Mouse (Mus musculus): ENCODE measurements around the gene Usp39. TPM values are rescaled to one million over a fixed set of nuclear protein-coding genes. Genes with fewer than 3 reads are reported as not detected.

Usp39 gene
- polyA plus RNA-seq, 1 experiment from 2014 or later = 16.0 TPM

GRCm38 (mm10) chr6:72388791-72389329, 43.9 kb upstream of the Usp39 start:
- TF ChIP-seq CTCF (IDR thresholded peaks at IDR 0.05; ENCODE audit: low read depth) = no peak
- Histone ChIP-seq H3K4me2 (replicated peaks; ENCODE audit: low read depth) (peak overlapping the region; percentile 78), H3K9me3 (ENCODE audit: control insufficient read depth) (no peaks in the 10 kb centered on the region), H3K9ac (ENCODE audit: low read depth, low read length) (peak overlapping the region; percentile 91; the same call in 1 of the 2 replicates), H3K4me1 (replicated peaks; ENCODE audit: control insufficient read depth, insufficient read depth, low read length) (peaks cover 5% of the 10 kb centered on the region; the same call in 1 of the 2 replicates), H3K27me3 (replicated peaks; ENCODE audit: control insufficient read depth, insufficient read depth, low read length) (no peaks in the 10 kb centered on the region), H3K27ac (ENCODE audit: low read depth, low read length) (peak overlapping the region; percentile 99; the same call in 1 of the 2 replicates), H3K4me3 (ENCODE audit: low read depth, low read length) (peak overlapping the region; percentile 64), H3K36me3 (ENCODE audit: control insufficient read depth, insufficient read depth) (peaks cover 39% of the 10 kb centered on the region)
- WGBS = 74% methylated on average over 6 of the region's 6 CpGs
- ATAC-seq = no peak

- Histone ChIP-seq H3K4me2 (replicated peaks; ENCODE audit: low read depth) (peak overlapping the region; percentile 78), H3K27me3 (replicated peaks; ENCODE audit: control insufficient read depth, insufficient read depth, low read length) (no peaks in the 10 kb centered on the region), H3K36me3 (ENCODE audit: control insufficient read depth, insufficient read depth) (peaks cover 40% of the 10 kb centered on the region), H3K9ac (ENCODE audit: low read depth, low read length) (no peak overlapping the region), H3K4me1 (replicated peaks; ENCODE audit: control insufficient read depth, insufficient read depth, low read length) (peaks cover 5% of the 10 kb centered on the region; the same call in 1 of the 2 replicates), H3K9me3 (ENCODE audit: control insufficient read depth) (no peaks in the 10 kb centered on the region), H3K27ac (ENCODE audit: low read depth, low read length) (no peak overlapping the region), H3K4me3 (ENCODE audit: low read depth, low read length) (no peak overlapping the region)
- TF ChIP-seq CTCF (IDR thresholded peaks at IDR 0.05; ENCODE audit: low read depth) = no peak
- 62% methylated on average over 10 of the region's 10 CpGs for WGBS
- no peak for ATAC-seq
Observed at GRCm38 (mm10) chr6:72388266-72388665, 43.3 kb upstream of the Usp39 start.

GRCm38 (mm10) chr6:72387816-72388215, 42.8 kb upstream of the Usp39 start:
- Histone ChIP-seq H3K27ac (ENCODE audit: low read depth, low read length) (no peak overlapping the region), H3K27me3 (replicated peaks; ENCODE audit: control insufficient read depth, insufficient read depth, low read length) (no peaks in the 10 kb centered on the region), H3K9me3 (ENCODE audit: control insufficient read depth) (no peaks in the 10 kb centered on the region), H3K4me3 (ENCODE audit: low read depth, low read length) (no peak overlapping the region), H3K4me1 (replicated peaks; ENCODE audit: control insufficient read depth, insufficient read depth, low read length) (peaks cover 5% of the 10 kb centered on the region; the same call in 1 of the 2 replicates), H3K36me3 (ENCODE audit: control insufficient read depth, insufficient read depth) (peaks cover 40% of the 10 kb centered on the region), H3K9ac (ENCODE audit: low read depth, low read length) (no peak overlapping the region), H3K4me2 (replicated peaks; ENCODE audit: low read depth) (no peak overlapping the region)
- WGBS = 96% methylated on average over 3 of the region's 3 CpGs
- no peak for TF ChIP-seq CTCF (IDR thresholded peaks at IDR 0.05; ENCODE audit: low read depth)
- ATAC-seq = no peak

- ATAC-seq = no peak
- H3K27ac ChIP-seq (ENCODE audit: low read depth, low read length) = no peak overlapping the region
- peaks cover 40% of the 10 kb centered on the region for H3K36me3 ChIP-seq (ENCODE audit: control insufficient read depth, insufficient read depth)
- TF ChIP-seq CTCF (IDR thresholded peaks at IDR 0.05; ENCODE audit: low read depth) = no peak
- WGBS = 97% methylated on average over 2 of the region's 2 CpGs
- H3K4me2 ChIP-seq (replicated peaks; ENCODE audit: low read depth) = no peak overlapping the region
- H3K9me3 ChIP-seq (ENCODE audit: control insufficient read depth) = no peaks in the 10 kb centered on the region
- no peak overlapping the region for H3K9ac ChIP-seq (ENCODE audit: low read depth, low read length)
- H3K27me3 ChIP-seq (replicated peaks; ENCODE audit: control insufficient read depth, insufficient read depth, low read length) = no peaks in the 10 kb centered on the region
- H3K4me1 ChIP-seq (replicated peaks; ENCODE audit: control insufficient read depth, insufficient read depth, low read length) = peaks cover 5% of the 10 kb centered on the region; the same call in 1 of the 2 replicates
- no peak overlapping the region for H3K4me3 ChIP-seq (ENCODE audit: low read depth, low read length)
Observed at GRCm38 (mm10) chr6:72386561-72386960, 41.6 kb upstream of the Usp39 start.

- no peak for TF ChIP-seq CTCF (IDR thresholded peaks at IDR 0.05; ENCODE audit: low read depth)
- Histone ChIP-seq H3K36me3 (ENCODE audit: control insufficient read depth, insufficient read depth) (peaks cover 40% of the 10 kb centered on the region), H3K4me1 (replicated peaks; ENCODE audit: control insufficient read depth, insufficient read depth, low read length) (peaks cover 5% of the 10 kb centered on the region; the same call in 1 of the 2 replicates), H3K27ac (ENCODE audit: low read depth, low read length) (no peak overlapping the region), H3K27me3 (replicated peaks; ENCODE audit: control insufficient read depth, insufficient read depth, low read length) (no peaks in the 10 kb centered on the region), H3K4me2 (replicated peaks; ENCODE audit: low read depth) (no peak overlapping the region), H3K9ac (ENCODE audit: low read depth, low read length) (no peak overlapping the region), H3K9me3 (ENCODE audit: control insufficient read depth) (no peaks in the 10 kb centered on the region), H3K4me3 (ENCODE audit: low read depth, low read length) (no peak overlapping the region)
- no peak for ATAC-seq
- WGBS = 79% methylated on average over 4 of the region's 4 CpGs
Observed at GRCm38 (mm10) chr6:72385258-72385657, 40.3 kb upstream of the Usp39 start.

- peaks cover 3% of the 10 kb centered on the region; the same call in 1 of the 2 replicates for H3K4me1 ChIP-seq (replicated peaks; ENCODE audit: control insufficient read depth, insufficient read depth, low read length)
- H3K27ac ChIP-seq (ENCODE audit: low read depth, low read length) = no peak overlapping the region
- WGBS = 91% methylated on average over 7 of the region's 7 CpGs
- no peak overlapping the region for H3K4me2 ChIP-seq (replicated peaks; ENCODE audit: low read depth)
- no peak for ATAC-seq
- H3K4me3 ChIP-seq (ENCODE audit: low read depth, low read length) = no peak overlapping the region
- TF ChIP-seq CTCF (IDR thresholded peaks at IDR 0.05; ENCODE audit: low read depth) = no peak
- no peaks in the 10 kb centered on the region for H3K9me3 ChIP-seq (ENCODE audit: control insufficient read depth)
- H3K36me3 ChIP-seq (ENCODE audit: control insufficient read depth, insufficient read depth) = peaks cover 40% of the 10 kb centered on the region
- no peak overlapping the region for H3K9ac ChIP-seq (ENCODE audit: low read depth, low read length)
- H3K27me3 ChIP-seq (replicated peaks; ENCODE audit: control insufficient read depth, insufficient read depth, low read length) = no peaks in the 10 kb centered on the region
Observed at GRCm38 (mm10) chr6:72383952-72384351, 39.0 kb upstream of the Usp39 start.
